Mouse (Mus musculus) E14TG2a.4 (cell line): ENCODE data around the gene Gm49342.
A peak's percentile ranks its signal among the peaks of the same experiment; 100 is the strongest.
"Not testable (repeated sequence)": the region's sequence is repeated elsewhere in the genome, so short reads cannot be mapped to it uniquely, and the experiment has no call there.

Source experiments
- CTCF ChIP-seq: conservative IDR thresholded peaks from 2 replicates; pipeline ENCODE4 v1.5.1; 2014; ENCODE audit warnings: low read length
- NANOG ChIP-seq: IDR thresholded peaks from 2 replicates; pipeline ENCODE4 v1.6.1; 2014; ENCODE audit warnings: borderline replicate concordance, low read length, mixed read lengths
- POU5F1 ChIP-seq: IDR thresholded peaks from 2 replicates; pipeline ENCODE4 v1.6.1; 2014; ENCODE audit warnings: low read length, borderline replicate concordance

- TF ChIP-seq CTCF, result peak; percentile 27
- TF ChIP-seq POU5F1, NANOG: not testable (repeated sequence)
Observed at GRCm38 (mm10) chr14:50973054-50973453, 28.7 kb downstream of the Gm49342 start.
